In the genomic region with DNA sequence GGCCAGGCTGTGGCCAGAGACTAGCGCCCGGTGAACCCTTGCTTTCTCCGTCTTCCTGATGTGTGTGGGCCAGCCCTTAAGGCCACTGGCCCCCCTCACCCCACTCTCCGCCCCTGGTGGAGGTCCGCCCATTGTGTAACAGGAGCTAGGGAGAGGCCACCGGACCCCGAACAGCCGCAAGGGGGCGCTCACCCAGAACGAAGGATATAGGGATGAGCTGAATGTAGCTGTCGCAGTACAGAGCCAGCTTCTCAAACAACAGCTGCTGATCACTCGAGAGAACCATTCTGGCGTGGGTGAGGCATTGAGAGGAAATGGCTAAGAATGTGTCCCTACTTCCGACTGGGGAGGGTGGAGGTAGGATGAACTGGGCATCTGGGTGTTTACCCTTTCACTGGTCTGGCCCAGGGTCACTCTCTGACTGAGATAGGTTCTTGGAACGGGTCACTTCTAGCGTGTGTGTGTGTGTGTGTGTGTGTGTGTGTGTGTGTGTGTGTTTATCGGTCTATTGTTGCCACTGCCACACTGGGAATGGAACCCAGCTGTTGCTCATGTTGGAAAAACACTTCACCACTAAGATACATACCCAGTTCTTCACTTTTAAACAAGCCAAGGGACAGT, we compare ENCODE assay signal across 8 mouse cellular contexts. TPM values are rescaled to one million over a fixed set of nuclear protein-coding genes. Genes with fewer than 3 reads are reported as not detected.
DNase-seq lines count a peak whose midpoint lies in the region; ATAC-seq lines count a peak whose summit lies in the region.

No protein-coding gene starts in this region.

- H3K4me3 ChIP-seq in embryonic facial prominence, embryonic 14.5 days (ENCODE audit: low read depth, low read length), result peak overlapping the region; percentile 33
- H3K4me3 ChIP-seq in limb, embryonic 13.5 days, result peak overlapping the region; percentile 32
- H3K4me3 ChIP-seq in midbrain, embryonic 15.5 days, result peak overlapping the region; percentile 33

- WGBS in embryonic facial prominence, embryonic 14.5 days, result 10% methylated on average over 15 of the region's 17 CpGs
- 7% methylated on average over 17 of the region's 17 CpGs for WGBS in limb, embryonic 13.5 days
- 5% methylated on average over 17 of the region's 17 CpGs for WGBS in midbrain, embryonic 15.5 days

- H3K27ac ChIP-seq in embryonic facial prominence, embryonic 14.5 days (replicated peaks; ENCODE audit: low read depth, low read length), result 0 out of 2 replicates have a peak overlapping the region, but pooled peaks have one; percentile 13
- H3K27ac ChIP-seq in limb, embryonic 13.5 days, result no peak overlapping the region
- H3K27ac ChIP-seq in midbrain, embryonic 15.5 days, result 0 out of 2 replicates have a peak overlapping the region, but pooled peaks have one; percentile 25

- no peaks in the 10 kb centered on the region for H3K4me1 ChIP-seq in embryonic facial prominence, embryonic 14.5 days (ENCODE audit: control insufficient read depth, insufficient read depth, low read length)
- H3K4me1 ChIP-seq in limb, embryonic 13.5 days, result peaks cover 10% of the 10 kb centered on the region; the same call in 1 of the 2 replicates
- H3K4me1 ChIP-seq in midbrain, embryonic 15.5 days, result peaks cover 10% of the 10 kb centered on the region; the same call in 1 of the 2 replicates

- peak; percentile 94 for ATAC-seq in embryonic facial prominence, embryonic 14.5 days (ENCODE audit: low read depth)
- ATAC-seq in limb, embryonic 13.5 days (ENCODE audit: low FRiP score, low read depth), result peak; percentile 91
- ATAC-seq in midbrain, embryonic 15.5 days (replicated peaks), result peak; percentile 88

- H3K36me3 ChIP-seq in embryonic facial prominence, embryonic 14.5 days (ENCODE audit: control insufficient read depth, insufficient read depth, low read length), result no peaks in the 10 kb centered on the region
- no peaks in the 10 kb centered on the region for H3K36me3 ChIP-seq in limb, embryonic 13.5 days
- H3K36me3 ChIP-seq in midbrain, embryonic 15.5 days (replicated peaks), result no peaks in the 10 kb centered on the region

- DNase-seq in 3134 (ENCODE audit: extremely low read depth, insufficient read length, low spot score), result peak; percentile 50
- DNase-seq in adrenal gland, postnatal 4 days (ENCODE audit: low spot score in 2 of 2), result peak; percentile 89
- peak; percentile 86 for DNase-seq in embryonic facial prominence, embryonic 14.5 days (ENCODE audit: low spot score)
- DNase-seq in heart, adult 8-10 months (ENCODE audit: low spot score), result peak; percentile 88
- peak; percentile 81 to 91 for DNase-seq in kidney, adult 8-10 months
- peak; percentile 57 to 79 for DNase-seq in spleen, adult 18-20 months

- no peaks in the 10 kb centered on the region for H3K9me3 ChIP-seq in embryonic facial prominence, embryonic 14.5 days (ENCODE audit: control insufficient read depth, low read length)
- no peaks in the 10 kb centered on the region for H3K9me3 ChIP-seq in limb, embryonic 13.5 days
- no peaks in the 10 kb centered on the region for H3K9me3 ChIP-seq in midbrain, embryonic 15.5 days

- H3K4me2 ChIP-seq in embryonic facial prominence, embryonic 14.5 days (ENCODE audit: low read depth, low read length), result peak overlapping the region; percentile 56
- peak overlapping the region; percentile 56 for H3K4me2 ChIP-seq in limb, embryonic 13.5 days (replicated peaks)
- peak overlapping the region; percentile 51 for H3K4me2 ChIP-seq in midbrain, embryonic 15.5 days

- H3K27me3 ChIP-seq in embryonic facial prominence, embryonic 14.5 days (replicated peaks; ENCODE audit: control insufficient read depth, insufficient read depth, low read length), result no peaks in the 10 kb centered on the region
- no peaks in the 10 kb centered on the region for H3K27me3 ChIP-seq in limb, embryonic 13.5 days
- H3K27me3 ChIP-seq in midbrain, embryonic 15.5 days (replicated peaks), result no peaks in the 10 kb centered on the region

- 0 out of 2 replicates have a peak overlapping the region, but pooled peaks have one; percentile 53 for H3K9ac ChIP-seq in embryonic facial prominence, embryonic 14.5 days (ENCODE audit: low read depth, low read length)
- peak overlapping the region; percentile 25 for H3K9ac ChIP-seq in limb, embryonic 13.5 days
- peak overlapping the region; percentile 34 for H3K9ac ChIP-seq in midbrain, embryonic 15.5 days

RNA-seq across cellular contexts. Expression of gene Best1, which starts 8.3 kb away (rescaled TPM):
- 1 to 10 TPM in 1 of 2 experiments, under 1 TPM in 1; 0.71 to 2.2 TPM for total RNA-seq in adrenal gland, postnatal 4 days (2021)
- 1.5 and 2.2 TPM in 2 replicates for polyA plus RNA-seq in embryonic facial prominence, embryonic 14.5 days (2014; fragmentation: Nextera tagmentation; extraction: Ambion mirVana)
- under 1 TPM in 2 of 4 experiments, not detected in 2; 0.14 to 0.65 TPM for total RNA-seq in heart, adult 8-10 months (2022)
- 2.0 and 2.1 TPM in 2 replicates for polyA plus RNA-seq in limb, embryonic 13.5 days (2015; fragmentation: Nextera tagmentation; extraction: Ambion mirVana)
- polyA plus RNA-seq in midbrain, embryonic 15.5 days (2015; fragmentation: Nextera tagmentation; extraction: Ambion mirVana), result 1.7 and 3.2 TPM in 2 replicates

RNA-seq across cellular contexts. Expression of gene Rab3il1, which starts 8.3 kb away (rescaled TPM):
- 10 to 100 TPM; 21.8 to 23.9 TPM for total RNA-seq in adrenal gland, postnatal 4 days (2021)
- polyA plus RNA-seq in embryonic facial prominence, embryonic 14.5 days (2014; fragmentation: Nextera tagmentation; extraction: Ambion mirVana), result 48.1 and 54.4 TPM in 2 replicates
- 1 to 10 TPM; 6.3 to 8.1 (median 7.5) TPM for total RNA-seq in heart, adult 8-10 months (2022)
- 40.6 and 45.2 TPM in 2 replicates for polyA plus RNA-seq in limb, embryonic 13.5 days (2015; fragmentation: Nextera tagmentation; extraction: Ambion mirVana)
- polyA plus RNA-seq in midbrain, embryonic 15.5 days (2015; fragmentation: Nextera tagmentation; extraction: Ambion mirVana), result 24.5 and 29.2 TPM in 2 replicates

RNA-seq across cellular contexts. Expression of gene Fth1, which starts 12.7 kb away (rescaled TPM):
- 1,000 to 10,000 TPM; 1,555 to 1,573 TPM for total RNA-seq in adrenal gland, postnatal 4 days (2021)
- 1,690 and 1,712 TPM in 2 replicates for polyA plus RNA-seq in embryonic facial prominence, embryonic 14.5 days (2014; fragmentation: Nextera tagmentation; extraction: Ambion mirVana)
- total RNA-seq in heart, adult 8-10 months (2022), result 1,000 to 10,000 TPM; 2,773 to 3,210 (median 2,950) TPM
- 1,470 and 1,484 TPM in 2 replicates for polyA plus RNA-seq in limb, embryonic 13.5 days (2015; fragmentation: Nextera tagmentation; extraction: Ambion mirVana)
- 1,452 and 1,467 TPM in 2 replicates for polyA plus RNA-seq in midbrain, embryonic 15.5 days (2015; fragmentation: Nextera tagmentation; extraction: Ambion mirVana)

RNA-seq across cellular contexts. Expression of gene Fads3, which starts 48.2 kb away (rescaled TPM):
- 10 to 100 TPM; 12.2 to 19.3 TPM for total RNA-seq in adrenal gland, postnatal 4 days (2021)
- 15.6 and 20.9 TPM in 2 replicates for polyA plus RNA-seq in embryonic facial prominence, embryonic 14.5 days (2014; fragmentation: Nextera tagmentation; extraction: Ambion mirVana)
- 10 to 100 TPM; 34.9 to 43.8 (median 37.4) TPM for total RNA-seq in heart, adult 8-10 months (2022)
- polyA plus RNA-seq in limb, embryonic 13.5 days (2015; fragmentation: Nextera tagmentation; extraction: Ambion mirVana), result 10.0 and 10.8 TPM in 2 replicates
- 25.8 and 27.1 TPM in 2 replicates for polyA plus RNA-seq in midbrain, embryonic 15.5 days (2015; fragmentation: Nextera tagmentation; extraction: Ambion mirVana)
